Mouse (Mus musculus) 3134 (cell line): ENCODE results near the gene Robo1.

Experiments
- DNase-seq: peaks from one replicate; pipeline ENCODE4 v3.0.0-alpha.2; 2011; ENCODE audit warnings: low spot score; ENCODE audit not compliant: insufficient read length; ENCODE audit errors: extremely low read depth

Robo1 gene

GRCm38 (mm10) chr16:72979407-72980219 is 671.5 kb downstream of the Robo1 start:
- DNase-seq: no peak

- DNase-seq: no peak
Measured at GRCm38 (mm10) chr16:72990376-72991167, 682.5 kb downstream of the Robo1 start.

GRCm38 (mm10) chr16:72993189-72993588 is 685.1 kb downstream of the Robo1 start:
- DNase-seq: no peak

- DNase-seq: no peak
Measured at GRCm38 (mm10) chr16:72993594-72993993, 685.5 kb downstream of the Robo1 start.

- no peak for DNase-seq
Measured at GRCm38 (mm10) chr16:72995251-72995954, 687.3 kb downstream of the Robo1 start.

GRCm38 (mm10) chr16:72995955-72996535 is 687.9 kb downstream of the Robo1 start:
- no peak for DNase-seq

GRCm38 (mm10) chr16:72998677-72999076 is 690.6 kb downstream of the Robo1 start:
- no peak for DNase-seq

- DNase-seq: no peak
Measured at GRCm38 (mm10) chr16:73002685-73003084, 694.6 kb downstream of the Robo1 start.

GRCm38 (mm10) chr16:73004601-73005000 is 696.5 kb downstream of the Robo1 start:
- no peak for DNase-seq

- DNase-seq: no peak
Measured at GRCm38 (mm10) chr16:73005831-73006230, 697.7 kb downstream of the Robo1 start.

- DNase-seq: no peak
Measured at GRCm38 (mm10) chr16:73007434-73007833, 699.3 kb downstream of the Robo1 start.

- DNase-seq: no peak
Measured at GRCm38 (mm10) chr16:73011313-73011712, 703.2 kb downstream of the Robo1 start.

- DNase-seq: no peak
Measured at GRCm38 (mm10) chr16:73012926-73013325, 704.8 kb downstream of the Robo1 start.

- DNase-seq: no peak
Measured at GRCm38 (mm10) chr16:73014544-73014943, 706.4 kb downstream of the Robo1 start.

GRCm38 (mm10) chr16:73015976-73016375 is 707.9 kb downstream of the Robo1 start:
- no peak for DNase-seq

- DNase-seq: no peak
Measured at GRCm38 (mm10) chr16:73016801-73017200, 708.7 kb downstream of the Robo1 start.

- DNase-seq: no peak
Measured at GRCm38 (mm10) chr16:73024326-73024725, 716.2 kb downstream of the Robo1 start.

- no peak for DNase-seq
Measured at GRCm38 (mm10) chr16:73027692-73028091, 719.6 kb downstream of the Robo1 start.

- DNase-seq: no peak
Measured at GRCm38 (mm10) chr16:73030999-73031398, 722.9 kb downstream of the Robo1 start.

- DNase-seq: no peak
Measured at GRCm38 (mm10) chr16:73035210-73035985, 727.3 kb downstream of the Robo1 start.
